Mouse (Mus musculus) ES-Bruce4 (cell line): ENCODE results near the gene Clhc1. TPM values are rescaled to one million over a fixed set of nuclear protein-coding genes. Genes with fewer than 3 reads are reported as not detected.

Experiments
- H3K27ac ChIP-seq: 2 replicates; pipeline ENCODE4 v1.5.1; 2012; ENCODE audit warnings: low read length, inconsistent platforms; ENCODE audit not compliant: insufficient read depth
- H3K27me3 ChIP-seq: 2 replicates; pipeline ENCODE4 v1.6.1; 2012; ENCODE audit warnings: mild to moderate bottlenecking, low read length, inconsistent platforms; ENCODE audit not compliant: control insufficient read depth, poor library complexity, insufficient read depth, severe bottlenecking
- H3K36me3 ChIP-seq: 2 replicates; pipeline ENCODE4 v1.6.1; 2012; ENCODE audit warnings: inconsistent platforms, mild to moderate bottlenecking, low read length, moderate library complexity; ENCODE audit not compliant: control insufficient read depth, poor library complexity, insufficient read depth, severe bottlenecking
- H3K4me1 ChIP-seq: one replicate; pipeline ENCODE4 v1.8.1; 2011; ENCODE audit warnings: low read length; ENCODE audit not compliant: control insufficient read depth, insufficient read depth
- H3K4me3 ChIP-seq: 2 replicates; pipeline ENCODE4 v1.5.1; 2011; ENCODE audit warnings: low read depth, mild to moderate bottlenecking, low read length
- H3K9ac ChIP-seq: 2 replicates; pipeline ENCODE4 v1.6.1; 2012; ENCODE audit warnings: low read depth, mild to moderate bottlenecking, inconsistent platforms; ENCODE audit not compliant: poor library complexity, severe bottlenecking
- H3K9me3 ChIP-seq: replicated peaks from 2 replicates; pipeline ENCODE4 v1.6.1; 2012; ENCODE audit warnings: mild to moderate bottlenecking, low read length, inconsistent platforms; ENCODE audit not compliant: control insufficient read depth, poor library complexity, insufficient read depth, severe bottlenecking
- CTCF ChIP-seq: IDR thresholded peaks from one replicate; pipeline ENCODE4 v1.8.1; 2011; ENCODE audit warnings: low read depth, low read length
- EP300 ChIP-seq: IDR thresholded peaks from 2 replicates; pipeline ENCODE4 v1.6.1; 2011; ENCODE audit warnings: low read depth, low read length; ENCODE audit not compliant: insufficient read depth
- POLR2A ChIP-seq: IDR thresholded peaks from one replicate; pipeline ENCODE4 v1.8.1; 2011; ENCODE audit warnings: low read length; ENCODE audit not compliant: insufficient read depth
- polyA plus RNA-seq: library from polyadenylated mRNA; stranded (reverse); fragments of >200 nt; gene quantifications from 2 replicates; pipeline ENCODE4 v1.2.4, GENCODE M21; 2011; ENCODE audit warnings: low read depth; ENCODE audit not compliant: missing spikeins, insufficient read depth, insufficient read length

Gene Clhc1
- polyA plus RNA-seq, result 0.53 and 1.2 TPM in 2 replicates

DNA sequence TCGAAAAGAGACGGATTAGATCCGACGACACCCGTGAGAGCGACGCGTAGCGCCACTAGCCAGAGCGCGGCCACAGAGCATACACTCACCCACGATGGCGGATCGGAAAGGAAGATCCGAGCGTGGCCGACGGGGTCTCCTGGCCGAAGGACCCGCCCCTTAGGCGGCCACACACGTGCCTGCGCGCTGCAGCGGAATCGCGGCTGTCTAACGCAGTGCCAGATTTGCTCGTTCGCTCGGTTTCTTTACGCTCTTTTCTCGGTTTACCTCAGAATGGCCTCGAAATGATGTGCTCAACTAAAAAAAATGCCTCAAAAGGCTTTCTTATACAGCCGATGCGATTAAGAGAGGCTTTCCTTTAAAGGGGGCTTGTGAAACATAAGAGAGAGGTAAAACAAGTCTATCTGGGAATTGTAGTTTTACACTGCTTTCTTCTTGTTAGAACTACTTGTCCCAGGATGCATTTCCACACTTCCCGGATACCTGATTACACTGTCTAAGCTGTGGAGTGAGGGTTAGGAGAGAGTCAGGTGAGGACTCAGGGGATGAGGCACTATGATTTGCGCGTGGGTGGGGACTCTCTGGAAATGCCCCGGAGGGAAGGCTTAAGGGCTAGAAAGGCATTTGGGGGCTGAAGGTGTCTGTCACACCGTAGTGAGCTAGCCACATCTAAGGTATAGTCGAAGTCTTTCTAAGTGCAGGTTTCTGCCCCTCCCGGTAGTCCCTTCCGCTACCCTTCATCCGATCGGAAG is at the start of gene Clhc1, which contains the start of gene Rps27a:
Gene Clhc1 (plus strand): TSS at position 199 of the 752 bp plus-strand sequence.
Gene Rps27a (minus strand): TSS at position 358 of the 752 bp plus-strand sequence.
- Histone ChIP-seq H3K9me3 (no peaks in the 10 kb centered on the region), H3K9ac (peak within 1 kb of the TSS; percentile 98), H3K4me1 (no peaks in the 10 kb centered on the region), H3K36me3 (peaks cover 36% of the 10 kb centered on the region), H3K4me3 (peak within 1 kb of the TSS; percentile 99), H3K27me3 (no peaks in the 10 kb centered on the region), H3K27ac (peak within 1 kb of the TSS; percentile 81)
- peak; percentile 98 for TF ChIP-seq POLR2A
- TF ChIP-seq CTCF, result no peak
- peak; percentile 49; the same call in 1 of the 2 replicates for TF ChIP-seq EP300

DNA sequence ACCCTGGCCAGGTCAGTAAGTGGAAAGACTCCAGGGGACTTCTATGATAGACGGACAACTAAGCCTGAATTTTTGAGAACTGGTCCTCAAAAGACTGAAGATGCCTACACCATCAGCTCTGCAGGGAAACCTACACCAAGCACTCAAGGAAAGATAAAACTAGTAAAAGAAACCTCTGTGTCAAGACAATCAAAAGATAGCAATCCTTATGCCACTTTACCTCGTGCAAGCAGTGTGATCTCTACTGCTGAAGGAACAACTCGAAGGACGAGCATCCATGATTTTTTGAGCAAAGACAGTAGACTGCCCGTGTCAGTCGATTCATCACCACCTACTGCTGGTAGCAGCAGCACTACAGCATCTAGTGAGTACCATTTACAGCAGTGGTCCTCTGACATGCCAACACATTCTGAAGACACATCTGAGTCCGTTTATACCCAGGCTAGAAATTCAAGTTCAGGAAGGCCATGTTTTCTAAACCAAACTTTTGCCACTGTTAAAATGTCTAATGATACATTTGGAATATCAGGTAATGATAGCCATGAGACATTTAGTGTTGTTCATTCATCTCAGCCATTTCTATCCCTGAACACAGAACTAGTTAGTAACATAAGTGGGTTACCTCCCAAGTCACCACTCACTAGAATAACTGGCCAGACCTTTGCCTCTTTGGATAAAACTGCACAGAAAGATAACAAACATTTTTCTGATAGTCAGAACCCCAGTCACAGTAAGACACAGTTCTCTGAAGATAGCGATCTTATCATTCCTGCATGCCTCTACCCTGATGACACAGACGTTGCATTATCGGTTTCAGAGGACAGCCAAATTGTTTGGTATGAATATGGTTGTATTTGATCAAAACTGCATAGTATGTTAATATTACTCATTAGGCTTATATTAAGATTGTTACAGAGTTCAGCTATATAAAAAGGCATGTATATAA is 43.5 kb upstream of the Clhc1 start:
- Histone ChIP-seq H3K36me3 (peaks cover 8% of the 10 kb centered on the region), H3K4me3 (no peak overlapping the region), H3K9ac (no peak overlapping the region)

DNA sequence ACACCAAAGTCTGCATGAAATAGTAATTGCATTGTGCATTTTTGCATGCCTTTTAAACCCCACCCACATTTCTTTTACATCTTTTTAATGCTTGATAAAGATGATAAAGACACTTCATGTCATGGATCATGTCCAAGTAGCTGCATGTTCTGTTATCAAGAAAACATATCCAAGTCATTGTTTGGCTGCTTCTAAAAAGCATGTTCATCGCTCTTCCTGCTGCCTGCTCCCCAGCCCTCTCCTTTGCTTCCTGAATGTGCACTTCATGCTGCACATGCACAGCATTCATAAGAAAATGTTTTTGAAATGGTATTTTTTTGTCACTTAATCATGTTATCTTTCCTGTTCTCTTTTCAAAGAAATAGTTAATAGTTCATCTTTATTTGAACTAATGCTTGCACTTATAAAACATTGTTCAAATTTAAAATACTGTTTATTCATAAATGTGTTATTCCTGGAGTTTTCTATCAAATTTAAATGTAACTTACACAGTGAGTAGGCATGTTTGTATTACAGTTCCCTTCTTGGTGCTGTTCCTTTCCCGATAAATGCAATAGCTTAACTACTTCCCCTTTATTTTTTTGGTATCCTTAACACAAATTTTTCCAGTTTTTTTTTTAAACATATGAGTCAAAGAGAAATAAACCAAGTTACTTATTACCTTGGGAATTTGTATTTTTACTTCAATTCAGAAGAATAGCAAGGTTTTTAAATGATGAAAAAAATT is 42.7 kb upstream of the Clhc1 start:
- Histone ChIP-seq H3K36me3 (peaks cover 8% of the 10 kb centered on the region), H3K9ac (no peak overlapping the region), H3K27ac (no peak overlapping the region), H3K9me3 (no peaks in the 10 kb centered on the region), H3K27me3 (no peaks in the 10 kb centered on the region), H3K4me3 (no peak overlapping the region), H3K4me1 (no peaks in the 10 kb centered on the region)
- TF ChIP-seq CTCF (no peak), EP300 (no peak), POLR2A (no peak)

More for the DNA sequence above, 43.5 kb upstream of the Clhc1 start:
- TF ChIP-seq EP300 (no peak), CTCF (no peak), POLR2A (no peak)
- Histone ChIP-seq H3K27ac (no peak overlapping the region), H3K9me3 (no peaks in the 10 kb centered on the region), H3K4me1 (no peaks in the 10 kb centered on the region), H3K27me3 (no peaks in the 10 kb centered on the region)

DNA sequence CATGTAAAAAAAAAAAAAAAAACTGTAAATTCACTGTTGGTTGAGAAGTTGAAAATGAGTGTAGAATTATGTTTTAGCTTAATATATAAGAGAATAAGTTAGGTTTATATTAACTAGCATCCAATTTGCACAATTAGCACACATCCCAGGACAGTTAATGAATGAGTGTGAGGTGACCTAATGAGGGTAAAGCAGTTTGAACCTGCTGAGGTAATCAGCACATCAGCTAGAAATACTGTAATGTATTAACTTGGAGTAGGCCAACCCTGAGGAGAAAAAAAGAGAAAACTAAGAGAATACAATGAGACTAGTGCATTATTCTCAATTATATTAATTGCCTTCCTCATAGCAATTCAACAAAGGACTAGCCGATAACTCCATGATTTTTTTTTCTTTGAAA is 38.3 kb upstream of the Clhc1 start:
- Histone ChIP-seq H3K4me3 (no peak overlapping the region), H3K27ac (no peak overlapping the region), H3K4me1 (no peaks in the 10 kb centered on the region), H3K9ac (no peak overlapping the region), H3K36me3 (peaks cover 8% of the 10 kb centered on the region), H3K27me3 (no peaks in the 10 kb centered on the region), H3K9me3 (no peaks in the 10 kb centered on the region)
- TF ChIP-seq CTCF, result no peak
- no peak for TF ChIP-seq POLR2A
- no peak for TF ChIP-seq EP300

DNA sequence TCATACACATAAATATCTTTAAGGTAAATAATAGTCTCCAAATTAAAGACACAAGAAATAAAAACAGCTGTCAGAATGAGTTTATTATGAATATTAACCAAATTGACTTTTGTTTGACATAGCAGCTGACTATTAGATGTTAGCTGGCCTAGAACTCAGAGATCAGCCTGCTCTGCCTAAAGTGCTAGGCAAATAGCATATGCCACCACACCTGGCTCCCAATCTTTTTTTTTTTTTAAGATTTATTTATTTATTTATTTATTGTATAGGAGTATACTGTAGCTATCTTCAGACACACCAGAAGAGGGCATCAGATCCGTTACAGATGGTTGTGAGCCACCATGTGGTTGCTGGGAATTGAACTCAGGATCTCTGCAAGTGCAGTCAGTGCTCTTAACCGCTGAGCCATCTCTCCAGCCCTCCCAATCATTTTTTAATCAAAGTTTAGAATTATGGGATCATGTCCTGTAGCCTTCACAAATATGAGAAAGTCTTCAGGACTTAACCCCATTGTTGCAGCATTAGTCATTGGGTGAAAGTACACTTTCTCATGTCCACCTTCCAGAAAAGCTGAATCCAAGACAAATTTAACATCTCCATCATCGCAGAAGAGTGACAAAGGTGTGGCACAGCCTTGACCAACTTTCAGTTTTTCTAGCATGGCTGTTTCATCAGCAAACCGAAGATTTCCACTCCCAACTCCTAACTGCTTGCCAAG is 34.8 kb upstream of the Clhc1 start:
- Histone ChIP-seq H3K27ac (no peak overlapping the region), H3K4me3 (no peak overlapping the region), H3K36me3 (peaks cover 7% of the 10 kb centered on the region)

More for the DNA sequence above, 34.8 kb upstream of the Clhc1 start:
- TF ChIP-seq EP300 (no peak), POLR2A (no peak), CTCF (no peak)
- H3K27me3 ChIP-seq, result no peaks in the 10 kb centered on the region
- H3K9ac ChIP-seq, result no peak overlapping the region
- H3K4me1 ChIP-seq, result no peaks in the 10 kb centered on the region
- H3K9me3 ChIP-seq, result no peaks in the 10 kb centered on the region
